ENCODE assay signal across 8 mouse cellular contexts in genomic region chr15:83464905-83465650, GRCm38 (mm10). TPM values are rescaled to one million over a fixed set of nuclear protein-coding genes. Genes with fewer than 3 reads are reported as not detected.
DNase-seq lines count a peak whose midpoint lies in the region; ATAC-seq lines count a peak whose summit lies in the region.

No protein-coding gene starts in this region.

- peaks cover 40% of the 10 kb centered on the region for H3K79me2 ChIP-seq in macrophage (ENCODE audit: inconsistent target)

- no peak overlapping the region for H3K9ac ChIP-seq in hindbrain, embryonic 12.5 days

- ATAC-seq in hindbrain, embryonic 12.5 days (ENCODE audit: low FRiP score) = peak; percentile 0; the same call in 1 of the 2 replicates
- ATAC-seq in megakaryocyte-erythroid progenitor cell, adult 5-6 weeks (replicated peaks; ENCODE audit: low FRiP score, low TSS enrichment, poor library complexity, severe bottlenecking) = no peak; the same call in none of the 2 replicates

- H3K27me3 ChIP-seq in hindbrain, embryonic 12.5 days = no peaks in the 10 kb centered on the region

- peak overlapping the region; percentile 82 for H3K4me2 ChIP-seq in hindbrain, embryonic 12.5 days (replicated peaks)

- H3K9me3 ChIP-seq in hindbrain, embryonic 12.5 days (replicated peaks) = no peaks in the 10 kb centered on the region

- no peak overlapping the region; the same call in 1 of the 2 replicates for H3K27ac ChIP-seq in brown adipose tissue, adult 24 weeks (replicated peaks; ENCODE audit: low read depth, low read length)
- no peak overlapping the region for H3K27ac ChIP-seq in hindbrain, embryonic 12.5 days
- H3K27ac ChIP-seq in macrophage = peak overlapping the region; percentile 24; the same call in 1 of the 2 replicates

- peak overlapping the region; percentile 32 for H3K4me3 ChIP-seq in brown adipose tissue, adult 24 weeks (ENCODE audit: insufficient read depth, low read depth, low read length)
- H3K4me3 ChIP-seq in hindbrain, embryonic 12.5 days = peak overlapping the region; percentile 77
- no peak overlapping the region for H3K4me3 ChIP-seq in macrophage (ENCODE audit: inconsistent target)

- no peaks in the 10 kb centered on the region for H3K36me3 ChIP-seq in hindbrain, embryonic 12.5 days
- H3K36me3 ChIP-seq in macrophage (ENCODE audit: inconsistent target) = no peaks in the 10 kb centered on the region

- DNase-seq in layer of hippocampus, postnatal 10 days (ENCODE audit: low spot score in 2 of 2) = peak; percentile 17 to 27
- no peak for DNase-seq in layer of hippocampus, adult 11-12 months (ENCODE audit: low spot score)
- DNase-seq in right cerebral cortex, postnatal 4 days = no peak
- no peak for DNase-seq in right cerebral cortex, postnatal 25 days

- peaks cover 4% of the 10 kb centered on the region; the same call in 1 of the 2 replicates for H3K4me1 ChIP-seq in brown adipose tissue, adult 24 weeks (ENCODE audit: control insufficient read depth, insufficient read depth, insufficient read length, low read length)
- H3K4me1 ChIP-seq in hindbrain, embryonic 12.5 days = peaks cover 13% of the 10 kb centered on the region

- 78% methylated on average over 19 of the region's 19 CpGs for WGBS in hindbrain, embryonic 12.5 days
- WGBS in macrophage (ENCODE audit: missing documents) = 59% methylated on average over 19 of the region's 19 CpGs

RNA-seq across cellular contexts. Expression of gene Pacsin2, which starts 0.7 kb away (rescaled TPM):
- 10 to 100 TPM; 38.3 to 49.7 TPM for total RNA-seq in layer of hippocampus, postnatal 10 days (2021)
- polyA plus RNA-seq in brown adipose tissue, adult 24 weeks (2012; ENCODE audit: insufficient read depth, insufficient read length, missing spikeins) = 42.5 and 50.0 TPM in 2 replicates
- polyA plus RNA-seq in hindbrain, embryonic 12.5 days (2016; fragmentation: Nextera tagmentation; extraction: Ambion mirVana) = 46.9 and 47.7 TPM in 2 replicates
- total RNA-seq in macrophage (2018; cell fraction: chromatin; rRNA removed) = 100 to 1,000 TPM in 3 of 26 experiments, 10 to 100 TPM in 23; 41.6 to 120 (median 81.4) TPM
- total RNA-seq in macrophage (2018; cell fraction: cytosol; rRNA removed) = 100 to 1,000 TPM in 1 of 26 experiments, 10 to 100 TPM in 25; 51.3 to 103 (median 81.1) TPM
- total RNA-seq in macrophage (2018; cell fraction: nucleus; rRNA removed) = 100 to 1,000 TPM in 2 of 26 experiments, 10 to 100 TPM in 24; 60.5 to 159 (median 76.3) TPM
- 58.4 to 158 TPM (median 89.0 TPM) in 3 replicates for polyA plus RNA-seq in macrophage (2018)
- total RNA-seq in megakaryocyte-erythroid progenitor cell, adult 5-6 weeks (2014; fragmentation: Nextera tagmentation) = 86.5 and 107 TPM in 2 replicates
- 123 and 138 TPM in 2 replicates for total RNA-seq in megakaryocyte-erythroid progenitor cell, adult 5-6 weeks (2017)

RNA-seq across cellular contexts. Expression of gene Ttll1, which starts 45.6 kb away (rescaled TPM):
- 10 to 100 TPM; 49.4 to 53.1 TPM for total RNA-seq in layer of hippocampus, postnatal 10 days (2021)
- 6.0 and 7.2 TPM in 2 replicates for polyA plus RNA-seq in brown adipose tissue, adult 24 weeks (2012; ENCODE audit: insufficient read depth, insufficient read length, missing spikeins)
- 64.1 and 77.2 TPM in 2 replicates for polyA plus RNA-seq in hindbrain, embryonic 12.5 days (2016; fragmentation: Nextera tagmentation; extraction: Ambion mirVana)
- 1 to 10 TPM; 1.2 to 8.2 (median 3.6) TPM for total RNA-seq in macrophage (2018; cell fraction: chromatin; rRNA removed)
- total RNA-seq in macrophage (2018; cell fraction: cytosol; rRNA removed) = 10 to 100 TPM in 2 of 26 experiments, 1 to 10 TPM in 24; 5.9 to 10.7 (median 8.0) TPM
- total RNA-seq in macrophage (2018; cell fraction: nucleus; rRNA removed) = 10 to 100 TPM in 1 of 26 experiments, 1 to 10 TPM in 25; 1.8 to 10.6 (median 3.4) TPM
- 8.8 to 12.7 TPM (median 12.1 TPM) in 3 replicates for polyA plus RNA-seq in macrophage (2018)
- 9.5 and 18.0 TPM in 2 replicates for total RNA-seq in megakaryocyte-erythroid progenitor cell, adult 5-6 weeks (2014; fragmentation: Nextera tagmentation)
- 9.2 and 9.5 TPM in 2 replicates for total RNA-seq in megakaryocyte-erythroid progenitor cell, adult 5-6 weeks (2017)

Comparison
In these comparisons a context has a peak if more than half of its experiments do, and no peak if none do; other contexts are left out.
1. DNase-seq: peak in layer of hippocampus, postnatal 10 days (2 of 2); none in layer of hippocampus, adult 11-12 months (single experiment), right cerebral cortex, postnatal 4 days (single experiment) and right cerebral cortex, postnatal 25 days (single experiment).